Mouse (Mus musculus): ENCODE measurements around the gene Cd302.

Gene Cd302

GRCm38 (mm10) chr2:60284467-60284821, at the start of gene Cd302:
Gene Cd302, minus strand, starts transcription at chr2:60284488.
- DNase-seq (ENCODE audit: low read depth, low spot score) = no peak

GRCm38 (mm10) chr2:60328641-60329040, 44.4 kb upstream of the Cd302 start:
- DNase-seq (ENCODE audit: low read depth, low spot score) = no peak

GRCm38 (mm10) chr2:60327581-60327980, 43.3 kb upstream of the Cd302 start:
- DNase-seq (ENCODE audit: low read depth, low spot score) = no peak

GRCm38 (mm10) chr2:60326948-60327347, 42.7 kb upstream of the Cd302 start:
- DNase-seq (ENCODE audit: low read depth, low spot score) = no peak

GRCm38 (mm10) chr2:60323411-60323810, 39.1 kb upstream of the Cd302 start:
- DNase-seq (ENCODE audit: low read depth, low spot score) = peak; percentile 70

GRCm38 (mm10) chr2:60322031-60322726, 37.9 kb upstream of the Cd302 start:
- DNase-seq (ENCODE audit: low read depth, low spot score) = no peak

GRCm38 (mm10) chr2:60303796-60304195, 19.5 kb upstream of the Cd302 start:
- DNase-seq (ENCODE audit: low read depth, low spot score) = no peak

- DNase-seq (ENCODE audit: low read depth, low spot score) = no peak
These were observed 15.0 kb upstream of the Cd302 start for GRCm38 (mm10) chr2:60299323-60299722.

GRCm38 (mm10) chr2:60298266-60298665, 14.0 kb upstream of the Cd302 start:
- peak; percentile 62 for DNase-seq (ENCODE audit: low read depth, low spot score)

GRCm38 (mm10) chr2:60291381-60291780, 7.1 kb upstream of the Cd302 start:
- DNase-seq (ENCODE audit: low read depth, low spot score) = peak; percentile 32

- DNase-seq (ENCODE audit: low read depth, low spot score) = no peak
These were observed 5.2 kb upstream of the Cd302 start for GRCm38 (mm10) chr2:60289451-60289850.

- no peak for DNase-seq (ENCODE audit: low read depth, low spot score)
These were observed 4.3 kb upstream of the Cd302 start for GRCm38 (mm10) chr2:60288606-60289005.

- DNase-seq (ENCODE audit: low read depth, low spot score) = no peak
These were observed 874 bp upstream of the Cd302 start for GRCm38 (mm10) chr2:60285107-60285617.

GRCm38 (mm10) chr2:60283751-60284466, 379 bp downstream of the Cd302 start:
- DNase-seq (ENCODE audit: low read depth, low spot score) = peak; percentile 39

GRCm38 (mm10) chr2:60283208-60283750, 1.0 kb downstream of the Cd302 start:
- DNase-seq (ENCODE audit: low read depth, low spot score) = no peak

GRCm38 (mm10) chr2:60282625-60283024, 1.7 kb downstream of the Cd302 start:
- no peak for DNase-seq (ENCODE audit: low read depth, low spot score)

- no peak for DNase-seq (ENCODE audit: low read depth, low spot score)
These were observed 5.7 kb downstream of the Cd302 start for GRCm38 (mm10) chr2:60278627-60279026.

- DNase-seq (ENCODE audit: low read depth, low spot score) = no peak
These were observed 14.3 kb downstream of the Cd302 start for GRCm38 (mm10) chr2:60269856-60270479.

- DNase-seq (ENCODE audit: low read depth, low spot score) = no peak
These were observed 16.7 kb downstream of the Cd302 start for GRCm38 (mm10) chr2:60267567-60267966.

GRCm38 (mm10) chr2:60260621-60261350, 23.5 kb downstream of the Cd302 start:
- no peak for DNase-seq (ENCODE audit: low read depth, low spot score)

GRCm38 (mm10) chr2:60259186-60259585, 25.1 kb downstream of the Cd302 start:
- no peak for DNase-seq (ENCODE audit: low read depth, low spot score)

- DNase-seq (ENCODE audit: low read depth, low spot score) = no peak
These were observed 27.5 kb downstream of the Cd302 start for GRCm38 (mm10) chr2:60256751-60257150.
